Mouse (Mus musculus) right cerebral cortex, adult 18-20 months (tissue): ENCODE measurements around the gene Gm8660.
"Not testable (repeated sequence)": the region's sequence is repeated elsewhere in the genome, so short reads cannot be mapped to it uniquely, and the experiment has no call there.

ENCODE experiments used
- DNase-seq: peaks from one replicate; pipeline ENCODE4 v3.0.0; 2022; ENCODE audit warnings: mixed read lengths

The Gm8660 gene

DNA sequence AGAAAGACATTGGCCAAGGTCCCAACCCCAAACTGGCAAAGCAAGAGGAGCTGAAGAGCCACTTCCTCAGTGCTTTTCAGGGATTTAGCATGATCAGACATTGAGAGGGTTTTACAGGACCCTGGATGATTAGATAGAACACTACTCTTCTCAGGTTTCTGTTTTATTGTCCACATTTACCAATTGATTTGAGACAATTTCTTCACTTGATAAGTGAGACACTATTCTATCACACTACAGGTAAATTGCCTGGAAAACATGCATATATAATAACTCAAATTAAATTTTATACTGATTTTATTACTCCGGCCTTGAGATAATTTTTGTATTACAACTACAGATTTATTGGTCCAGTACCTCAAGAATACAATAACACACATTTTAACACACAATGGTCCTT is at the start of gene Gm8660:
Gene Gm8660 (minus strand): TSS at position 101 of the 400 bp plus-strand sequence.
- not testable (repeated sequence) for DNase-seq

DNA sequence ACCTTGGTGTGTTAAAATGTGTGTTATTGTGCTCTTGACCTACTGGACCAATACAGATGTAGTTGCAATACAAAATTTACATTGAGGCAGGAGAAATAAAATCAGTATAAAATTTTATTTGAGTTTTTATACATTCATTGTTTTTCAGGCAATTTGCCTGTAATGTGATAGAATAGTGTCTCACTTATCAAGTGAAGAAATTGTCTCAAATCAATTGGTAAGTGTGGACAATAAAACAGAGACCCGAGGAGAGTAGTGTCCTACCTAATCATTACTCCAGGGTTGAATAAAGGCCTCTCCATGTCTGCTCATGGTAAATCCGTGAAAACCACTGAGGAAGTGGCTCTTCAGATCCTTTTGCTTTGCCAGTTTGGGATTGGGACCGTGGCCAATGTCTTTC is 42.4 kb upstream of the Gm8660 start, which contains the start of gene Vmn1r148:
Gene Vmn1r148 (plus strand): TSS at position 301 of the 400 bp plus-strand sequence.
- DNase-seq: not testable (repeated sequence)

DNA sequence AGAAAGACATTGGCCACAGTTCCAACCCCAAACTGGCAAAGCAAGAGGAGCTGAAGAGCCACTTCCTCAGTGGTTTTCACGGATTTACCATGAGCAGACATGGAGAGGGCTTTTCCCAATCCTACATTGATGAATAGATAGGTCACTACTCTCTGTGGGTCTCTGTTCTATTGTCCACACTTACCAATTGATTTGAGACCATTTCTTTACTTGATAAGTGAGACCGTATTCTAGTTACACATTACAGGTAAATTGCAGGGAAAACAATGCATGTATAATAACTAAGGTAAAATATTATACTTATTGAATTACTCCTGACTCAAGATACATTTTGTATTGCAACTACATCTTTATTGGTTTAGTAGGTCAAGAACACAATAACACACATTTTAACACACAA is 41.2 kb downstream of the Gm8660 start, which contains the start of gene Gm4187:
Gene Gm4187 (minus strand): TSS at position 101 of the 400 bp plus-strand sequence.
- not testable (repeated sequence) for DNase-seq
